Mouse (Mus musculus) neutrophil, adult 5-6 weeks (primary cell): ENCODE data around the gene Olfr1186. TPM values are rescaled to one million over a fixed set of nuclear protein-coding genes. Genes with fewer than 3 reads are reported as not detected.
"Not testable (repeated sequence)": the region's sequence is repeated elsewhere in the genome, so short reads cannot be mapped to it uniquely, and the experiment has no call there.

ENCODE experiments used
- ATAC-seq: fragments of 151-379, 151-347 bp; 2 replicates; pipeline ENCODE4 v1.8.0; 2017; ENCODE audit warnings: mild to moderate bottlenecking, moderate TSS enrichment; ENCODE audit not compliant: insufficient number of reproducible peaks, poor library complexity, low FRiP score, severe bottlenecking; ENCODE audit errors: extremely low read depth
- total RNA-seq: library from RNA; stranded (forward); fragments of 200-1000 nt; gene quantifications from 2 replicates; pipeline ENCODE4 v1.2.3, GENCODE M21; 2017

The Olfr1186 gene
- total RNA-seq, result not detected in 2 replicates

DNA sequence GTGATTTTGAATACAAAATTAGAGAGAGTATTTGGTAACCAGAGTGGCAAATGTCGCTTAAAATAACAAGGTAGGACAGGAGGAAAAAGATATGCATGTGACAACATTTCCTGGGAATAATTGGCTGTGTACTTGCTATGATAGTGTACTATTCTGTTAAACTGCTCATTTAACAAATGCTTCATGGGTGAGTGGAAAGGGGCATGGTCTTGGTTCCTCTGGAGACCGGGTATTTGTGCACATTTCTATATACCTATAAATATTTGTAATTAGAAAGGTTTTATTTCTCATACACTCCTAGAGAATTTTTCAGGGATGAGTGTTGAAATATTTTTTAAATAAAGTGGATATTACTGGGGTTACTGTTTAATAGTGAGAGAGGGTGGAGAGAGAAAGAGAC, at the start of gene Olfr1186:
Olfr1186 (plus strand) TSS at position 301 of the 400 bp plus-strand sequence.
- no peak for ATAC-seq

DNA sequence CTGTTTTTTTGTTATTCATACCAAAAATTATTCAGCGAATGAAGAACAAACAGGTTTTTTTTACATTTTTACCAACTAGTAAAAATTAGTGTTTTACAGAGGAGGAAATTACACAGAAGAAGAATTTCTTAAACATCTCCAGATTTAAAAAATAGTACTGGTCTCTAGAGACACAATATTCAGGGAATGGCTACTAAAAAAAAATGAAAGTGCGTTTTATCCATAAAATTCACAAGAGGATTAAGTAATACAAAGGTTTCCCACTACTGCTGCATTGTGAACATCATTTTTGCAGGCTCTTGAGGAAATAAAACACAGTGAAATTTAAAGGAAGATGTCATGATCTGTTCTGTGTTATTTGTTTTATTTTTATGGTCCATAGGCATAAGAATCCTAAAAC, 35.1 kb upstream of the Olfr1186 start, which contains the start of gene Olfr1184:
Olfr1184 (plus strand) TSS at position 301 of the 400 bp plus-strand sequence.
- ATAC-seq, result no peak

GRCm38 (mm10) chr2:88493020-88493419, 25.3 kb upstream of the Olfr1186 start, which contains the start of gene Olfr1185-ps1:
Gene Olfr1185-ps1, plus strand, starts transcription at chr2:88493320.
- ATAC-seq, result no peak

DNA sequence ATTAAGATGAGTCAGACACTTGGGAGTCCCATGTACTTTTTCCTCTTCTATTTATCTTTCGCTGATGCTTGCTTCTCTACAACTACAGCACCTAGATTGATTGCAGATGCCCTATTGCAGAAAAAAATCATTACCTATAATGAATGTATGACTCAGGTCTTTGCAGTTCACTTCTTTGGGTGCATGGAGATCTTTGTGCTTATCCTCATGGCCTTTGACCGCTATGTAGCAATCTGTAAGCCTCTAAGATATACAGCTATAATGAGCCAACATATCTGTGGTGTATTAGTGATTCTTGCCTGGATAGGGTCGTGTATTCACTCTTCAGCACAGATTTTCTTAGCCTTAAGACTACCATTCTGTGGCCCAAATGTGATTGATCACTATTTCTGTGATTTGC, 7.4 kb downstream of the Olfr1186 start:
- ATAC-seq, result no peak

GRCm38 (mm10) chr2:88556635-88557034, 38.3 kb downstream of the Olfr1186 start, which contains the start of gene Olfr1188:
Gene Olfr1188, plus strand, starts transcription at chr2:88556935.
- ATAC-seq, result no peak

DNA sequence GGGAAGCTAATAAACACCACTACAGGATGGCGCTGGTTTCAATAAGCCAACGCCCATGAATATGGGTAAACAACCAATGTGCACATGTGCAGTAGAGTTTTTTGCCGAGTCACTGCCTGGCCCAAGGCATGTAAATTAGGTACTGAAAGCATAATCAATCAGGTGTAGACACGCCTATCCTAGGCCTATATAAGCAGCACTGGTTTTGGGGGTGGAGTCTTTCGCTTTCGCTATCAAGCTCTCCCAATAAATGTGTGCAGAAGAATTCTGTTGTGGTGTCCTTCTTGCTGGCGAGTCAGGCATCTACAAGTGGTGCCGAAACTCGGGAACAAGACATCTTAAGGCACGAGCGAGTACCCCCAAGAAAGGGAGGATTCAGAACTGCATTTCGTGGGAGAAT, 54.3 kb downstream of the Olfr1186 start:
- ATAC-seq, result not testable (repeated sequence)

Other genes with a start within 250 kb of the Olfr1186 start
- 0.35 TPM in 1 of 2 replicates, not detected in the other for gene Olfr1173, start 238.7 kb upstream of the Olfr1186 start, total RNA-seq
- not detected in 2 replicates for gene Olfr1174-ps, start 203.4 kb upstream of the Olfr1186 start, total RNA-seq
- gene Olfr1175-ps, start 191.3 kb upstream of the Olfr1186 start, total RNA-seq, result 0.12 TPM in 2 replicates
- gene Olfr1176, start 181.8 kb upstream of the Olfr1186 start, total RNA-seq, result 0.49 TPM in 1 of 2 replicates, not detected in the other
- not detected in 2 replicates for gene Olfr1177-ps, start 172.1 kb upstream of the Olfr1186 start, total RNA-seq
- gene Olfr1178, start 131.5 kb upstream of the Olfr1186 start, total RNA-seq, result not detected in 2 replicates
- gene Olfr1179, start 112.1 kb upstream of the Olfr1186 start, total RNA-seq, result not detected in 2 replicates
- not detected in 2 replicates for gene Olfr1180, start 99.4 kb upstream of the Olfr1186 start, total RNA-seq
- gene Olfr1181, start 92.4 kb upstream of the Olfr1186 start, total RNA-seq, result 0.12 TPM in 1 of 2 replicates, not detected in the other
- gene Gm13757, start 69.4 kb upstream of the Olfr1186 start, total RNA-seq, result not detected in 2 replicates
- gene Olfr1183, start 63.7 kb upstream of the Olfr1186 start, total RNA-seq, result 0.12 TPM in 1 of 2 replicates, not detected in the other
- not detected in 2 replicates for gene Olfr1184, start 35.0 kb upstream of the Olfr1186 start, total RNA-seq
- gene Olfr1185-ps1, start 25.2 kb upstream of the Olfr1186 start, total RNA-seq, result not detected in 2 replicates
- gene Olfr1188, start 38.4 kb downstream of the Olfr1186 start, total RNA-seq, result not detected in 2 replicates
- not detected in 2 replicates for gene Olfr1189, start 67.9 kb downstream of the Olfr1186 start, total RNA-seq
- gene Olfr1191-ps1, start 122.0 kb downstream of the Olfr1186 start, total RNA-seq, result not detected in 2 replicates
- gene Olfr1192-ps1, start 130.0 kb downstream of the Olfr1186 start, total RNA-seq, result 0.12 TPM in 1 of 2 replicates, not detected in the other
- gene Olfr1193, start 157.1 kb downstream of the Olfr1186 start, total RNA-seq, result not detected in 2 replicates
- not detected in 2 replicates for gene Olfr1195, start 170.6 kb downstream of the Olfr1186 start, total RNA-seq
- gene Olfr1196, start 186.0 kb downstream of the Olfr1186 start, total RNA-seq, result not detected in 2 replicates
- gene Olfr1197, start 213.8 kb downstream of the Olfr1186 start, total RNA-seq, result not detected in 2 replicates
- not detected in 2 replicates for gene Olfr1198, start 232.8 kb downstream of the Olfr1186 start, total RNA-seq
- not detected in 2 replicates for gene Olfr1199, start 241.9 kb downstream of the Olfr1186 start, total RNA-seq